Mouse (Mus musculus) gastrocnemius, postnatal 14 days (tissue): ENCODE results near the gene Fzd2. TPM values are rescaled to one million over a fixed set of nuclear protein-coding genes. Genes with fewer than 3 reads are reported as not detected.
"Not testable (repeated sequence)": the region's sequence is repeated elsewhere in the genome, so short reads cannot be mapped to it uniquely, and the experiment has no call there.

Experiments used
- DNase-seq: peaks from one replicate; pipeline ENCODE4 v3.0.0; 2021; ENCODE audit warnings: mixed read lengths
- intact Hi-C: fragments of 180-260 bp; cut with DNase I; formaldehyde crosslinking; loops from one replicate; pipeline ENCODE4 v1.15.1; 2025; ENCODE audit warnings: low total_unique reads
- long read RNA-seq, 2 experiments: library from polyadenylated mRNA; stranded (forward); transcript quantifications; one replicate each; pipeline ENCODE4 v2.0.0; 2021
- total RNA-seq, 2 experiments: library from RNA; stranded (reverse); gene quantifications; 2 replicates each; pipeline ENCODE4 v1.2.3; 2021

Gene Fzd2
- total RNA-seq = 1 to 10 TPM; 3.6 to 7.3 TPM
- long read RNA-seq, experiment 1, partial matches to known transcripts = 0 of 2 reads
- long read RNA-seq, experiment 1, other reads (novel, unspliced or antisense) = 0 of 2 reads
- long read RNA-seq, experiment 2, transcript Fzd2-201 (1 exons, 3,663 nt) = major isoform, 9 of 9 reads
- long read RNA-seq, experiment 2, partial matches to known transcripts = 0 of 9 reads
- long read RNA-seq, experiment 2, other reads (novel, unspliced or antisense) = 0 of 9 reads

DNA sequence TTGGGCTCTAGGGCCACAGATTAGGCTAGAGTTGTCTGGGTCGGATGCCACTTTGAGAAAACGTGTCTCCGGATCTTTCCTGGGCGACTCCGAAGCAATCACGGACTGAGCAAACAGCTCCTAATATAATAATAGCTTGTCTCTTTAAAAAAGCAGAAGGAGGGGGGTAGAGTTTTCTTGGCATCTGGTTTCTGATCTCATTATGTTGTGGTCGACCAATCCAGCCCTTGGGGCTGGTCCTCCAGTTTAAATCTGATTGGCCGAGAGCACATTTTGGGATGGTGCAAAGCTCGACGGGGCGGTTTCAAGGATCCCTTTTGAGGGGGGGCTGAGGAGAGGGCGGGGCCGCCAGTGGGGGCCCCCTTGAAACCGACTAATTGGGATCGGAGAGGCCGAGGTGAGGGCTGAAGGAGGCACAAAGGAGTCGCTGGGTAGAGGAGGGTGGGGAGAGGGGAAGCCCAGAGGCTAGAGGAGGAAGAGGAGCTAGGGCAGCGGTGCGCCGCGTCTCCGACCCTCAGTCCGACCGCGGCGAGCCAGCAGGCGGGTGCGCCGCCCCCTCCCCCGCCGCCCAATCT is at the start of gene Fzd2:
TSS of gene Fzd2 (plus strand) at position 387 of the 575 bp plus-strand sequence.
- DNase-seq = peak; percentile 86
- intact Hi-C loops = no loop called here

DNA sequence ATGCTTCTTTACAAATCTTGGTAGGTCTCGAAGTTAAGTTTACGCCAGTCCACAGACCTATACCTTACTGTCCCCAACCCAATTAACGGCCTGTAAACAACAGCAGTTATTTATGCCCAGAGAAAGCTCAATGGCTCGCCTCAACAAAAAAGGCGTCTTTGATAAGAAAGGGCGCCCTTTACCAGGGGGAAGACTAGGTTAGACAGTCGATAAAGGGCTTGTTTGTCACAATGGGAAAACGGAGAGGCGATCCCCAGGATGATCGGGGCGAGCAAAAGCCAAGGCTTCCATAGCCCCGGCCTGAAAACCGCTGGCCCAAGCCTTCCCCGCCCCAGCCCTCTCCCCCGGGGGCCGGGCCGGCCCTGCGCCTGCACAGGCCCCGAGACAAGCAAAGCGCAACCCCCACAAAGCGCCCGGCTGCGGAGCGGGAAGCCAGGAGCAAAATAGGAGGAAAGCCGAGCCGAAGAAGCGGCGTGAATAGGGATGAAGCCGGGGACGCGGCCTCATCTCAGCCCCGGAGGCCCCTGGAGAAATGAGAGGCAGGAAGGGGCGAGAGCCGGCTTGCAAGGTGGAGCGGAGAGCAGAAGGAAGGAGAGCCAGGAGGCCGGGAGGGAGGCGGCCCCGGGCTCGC is 48.7 kb upstream of the Fzd2 start:
- DNase-seq = peak; percentile 50
- intact Hi-C loops = no loop called here

DNA sequence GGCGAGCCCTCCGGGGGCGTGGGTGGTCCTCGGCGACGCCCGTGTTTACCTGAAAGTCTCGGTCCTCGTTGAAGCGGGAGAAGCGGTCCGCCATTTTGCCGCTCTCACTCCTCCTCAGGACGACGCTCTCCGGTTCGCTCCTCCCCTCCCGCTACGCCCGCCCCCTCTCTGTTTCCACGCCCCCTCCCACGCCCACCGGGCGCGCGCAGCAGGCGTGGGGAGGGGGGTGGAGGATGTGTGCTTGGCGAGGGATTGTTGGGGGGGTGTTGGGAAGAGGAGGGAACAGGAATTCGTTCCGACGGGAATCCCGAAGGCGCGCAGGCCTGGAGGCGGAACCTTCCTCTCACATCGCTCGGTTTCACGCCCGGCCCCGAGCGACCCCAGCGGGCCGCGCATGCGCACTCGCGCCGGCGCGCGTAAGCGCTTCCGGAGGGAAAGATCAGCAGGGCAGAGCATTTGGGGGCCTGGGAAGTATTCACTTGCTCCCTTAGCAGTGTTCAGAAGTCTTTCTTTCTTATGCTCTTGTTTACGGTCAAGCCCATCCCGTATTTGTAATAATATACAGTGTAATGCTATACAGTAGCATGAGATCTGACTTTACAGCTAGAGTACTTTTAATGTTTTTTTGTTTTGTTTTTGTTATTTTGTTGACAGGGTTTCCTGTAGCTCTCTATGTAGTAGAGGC is 48.0 kb upstream of the Fzd2 start, which contains the start of gene Gpatch8:
TSS of gene Gpatch8 (minus strand) at position 362 of the 685 bp plus-strand sequence.
- peak; percentile 96 for DNase-seq
- intact Hi-C loops = no loop called here

DNA sequence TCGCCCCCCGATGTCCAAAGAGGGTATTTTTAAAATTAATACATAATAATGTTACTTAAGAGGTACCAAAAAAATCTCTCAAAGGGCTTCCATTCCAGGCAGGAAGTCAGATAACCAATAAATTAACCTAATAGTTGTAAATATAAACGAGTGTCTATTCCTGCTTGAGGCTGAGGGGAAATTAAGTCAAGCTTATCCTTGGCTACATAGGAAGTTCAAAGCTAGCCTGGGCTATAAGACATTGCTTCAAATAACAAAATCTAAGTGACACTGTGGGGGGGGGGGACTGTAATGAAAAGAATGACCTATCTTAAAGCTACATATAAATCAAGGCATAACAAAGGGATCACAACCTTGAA is 47.5 kb upstream of the Fzd2 start:
- no peak for DNase-seq
- intact Hi-C loops = no loop called here

DNA sequence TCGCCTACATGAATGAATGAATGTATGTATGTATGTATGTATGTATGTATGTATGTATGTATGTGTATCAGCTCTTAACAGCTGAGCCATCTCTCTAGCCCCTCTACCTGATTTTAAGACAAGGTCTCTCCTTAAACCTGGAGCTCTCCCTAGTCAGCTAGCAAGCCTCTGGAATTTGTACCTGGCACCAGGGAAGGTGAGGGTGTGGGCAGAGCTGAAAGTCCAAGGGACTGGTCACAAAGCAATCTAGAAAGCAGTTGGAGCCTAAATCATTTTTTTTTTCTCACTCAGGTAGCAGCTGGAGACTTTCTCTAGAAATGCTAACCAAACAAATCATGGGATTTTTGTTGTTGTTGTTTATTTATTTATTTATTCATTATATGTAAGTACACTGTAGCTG is 46.8 kb upstream of the Fzd2 start:
- intact Hi-C loops = no loop called here
- DNase-seq = no peak

DNA sequence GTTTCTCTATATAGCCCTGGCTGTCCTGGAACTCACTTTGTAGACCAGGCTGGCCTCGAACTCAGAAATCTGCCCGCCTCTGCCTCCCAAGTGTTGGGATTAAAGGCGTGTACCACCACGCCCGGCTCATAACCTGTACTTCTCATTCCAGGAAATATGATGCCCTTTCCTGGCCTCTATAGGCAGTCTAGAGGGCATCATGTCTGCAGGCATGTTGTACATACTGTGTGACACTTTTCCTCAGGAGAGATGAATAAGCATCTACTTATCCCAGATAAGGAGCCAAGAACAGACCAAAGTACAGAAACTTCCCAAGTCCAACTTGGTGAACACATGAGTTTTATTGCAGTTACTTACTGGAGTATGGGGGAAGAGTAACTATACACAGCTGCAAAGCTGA is 45.5 kb upstream of the Fzd2 start:
- intact Hi-C loops = no loop called here
- DNase-seq = no peak

DNA sequence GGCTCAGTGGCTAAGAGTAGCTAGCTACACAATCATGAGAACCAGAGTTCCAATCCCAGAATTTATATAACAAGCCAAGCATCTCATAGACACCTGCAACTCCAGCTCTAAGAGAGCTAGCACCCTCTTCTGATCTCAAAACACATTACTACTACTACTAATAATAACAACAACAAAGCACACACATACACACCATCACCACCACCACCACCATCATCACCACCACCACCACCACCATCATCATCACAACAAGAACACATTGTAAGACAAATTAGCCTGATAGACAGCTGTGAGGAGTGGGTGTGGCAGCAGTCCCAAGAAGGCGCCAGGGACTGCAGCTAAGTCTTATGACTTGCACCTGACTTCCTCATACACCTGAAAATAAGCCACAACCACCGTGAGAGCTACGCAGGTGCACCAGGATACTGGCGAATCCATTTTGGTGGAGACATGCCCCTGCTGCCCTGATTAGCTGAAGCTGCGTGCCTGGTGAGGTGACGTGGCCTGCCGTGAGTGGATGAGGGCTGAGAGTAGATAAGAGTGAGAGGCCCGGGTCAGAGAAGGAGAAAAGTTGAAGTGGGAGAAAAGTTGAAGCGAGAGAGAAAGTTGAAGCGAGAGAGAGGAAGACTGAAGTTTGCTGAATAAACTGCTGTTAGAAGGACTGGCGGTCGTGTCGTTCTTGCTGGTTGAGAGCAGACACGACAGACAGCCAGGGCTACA is 39.1 kb upstream of the Fzd2 start:
- DNase-seq, intact Hi-C loops: not testable (repeated sequence)

DNA sequence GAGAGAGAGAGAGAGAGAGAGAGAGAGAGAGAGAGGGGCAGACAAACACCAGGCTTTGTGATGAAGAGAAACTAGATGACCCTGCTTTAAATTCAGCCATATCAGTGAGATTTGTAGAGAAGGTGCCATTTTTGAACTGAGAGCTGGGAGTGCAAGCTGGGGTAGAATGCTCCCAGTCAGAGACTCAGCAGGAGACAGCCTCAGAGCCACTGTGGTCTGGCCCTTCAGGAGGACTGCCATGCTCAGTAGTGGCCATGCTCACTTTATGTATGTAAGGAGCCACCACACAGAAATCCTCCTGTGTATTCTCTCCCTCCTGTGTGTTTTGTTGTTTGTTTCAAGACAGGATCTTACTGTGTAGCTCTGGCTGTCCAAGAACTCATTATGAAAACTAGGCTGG is 38.5 kb upstream of the Fzd2 start:
- no peak for DNase-seq
- intact Hi-C loops = no loop called here

DNA sequence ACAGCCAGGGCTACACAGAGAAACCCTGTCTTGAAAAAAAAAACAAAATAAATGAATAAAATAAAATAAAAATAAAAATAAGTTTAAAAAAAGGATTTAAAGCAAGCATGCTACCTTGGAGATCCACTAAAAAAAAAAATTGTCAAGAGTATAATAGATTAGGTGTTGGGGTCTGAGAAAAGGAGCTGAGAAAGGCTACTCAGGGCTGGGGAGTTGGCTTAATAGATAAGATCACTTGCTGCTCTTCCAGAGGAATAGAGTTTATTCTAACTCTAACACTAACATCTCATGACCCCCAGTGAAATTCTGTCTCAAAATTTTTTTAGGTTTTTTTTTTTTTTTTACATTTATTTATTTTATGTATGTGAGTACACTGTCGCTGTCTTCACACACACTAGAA is 37.9 kb upstream of the Fzd2 start:
- DNase-seq = no peak
- intact Hi-C loops = no loop called here

DNA sequence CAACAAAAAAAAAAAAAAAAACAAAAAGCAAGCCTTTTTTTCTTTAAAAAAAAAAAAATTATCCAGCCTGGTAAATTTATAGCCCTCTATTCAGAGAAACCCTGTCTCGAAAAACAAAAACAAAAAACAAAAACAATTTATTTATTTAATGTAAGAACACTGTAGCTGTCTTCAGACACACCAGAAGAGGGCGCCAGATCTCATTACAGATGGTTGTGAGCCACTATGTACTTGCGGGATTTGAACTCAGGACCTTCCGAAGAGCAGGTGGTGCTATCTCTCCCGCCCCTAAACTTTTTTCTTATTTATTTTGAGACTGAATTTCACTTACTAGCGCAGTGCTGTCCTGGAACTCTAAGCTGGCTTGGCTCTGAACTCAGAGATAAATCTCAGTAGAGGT is 37.0 kb upstream of the Fzd2 start:
- intact Hi-C loops = no loop called here
- no peak for DNase-seq

DNA sequence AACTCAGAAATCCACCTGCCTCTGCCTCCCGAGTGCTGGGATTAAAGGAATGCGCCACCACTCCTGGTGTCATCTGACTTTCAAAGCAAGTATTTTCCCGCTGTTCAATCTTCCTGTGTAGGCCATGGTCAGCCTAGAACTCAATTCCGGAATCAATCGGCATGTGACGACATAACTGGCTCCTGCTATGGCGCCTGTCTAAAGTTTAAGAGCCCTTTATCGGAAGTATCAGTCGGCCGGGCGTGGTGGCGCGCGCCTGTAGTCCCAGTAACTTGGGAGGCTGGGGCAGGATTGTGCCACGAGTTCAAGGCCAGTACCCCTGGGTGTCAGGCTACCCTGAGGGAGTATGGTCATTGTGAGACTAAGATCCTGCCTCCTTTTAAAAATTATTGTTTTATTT is 36.5 kb upstream of the Fzd2 start:
- DNase-seq = no peak
- intact Hi-C loops = no loop called here

DNA sequence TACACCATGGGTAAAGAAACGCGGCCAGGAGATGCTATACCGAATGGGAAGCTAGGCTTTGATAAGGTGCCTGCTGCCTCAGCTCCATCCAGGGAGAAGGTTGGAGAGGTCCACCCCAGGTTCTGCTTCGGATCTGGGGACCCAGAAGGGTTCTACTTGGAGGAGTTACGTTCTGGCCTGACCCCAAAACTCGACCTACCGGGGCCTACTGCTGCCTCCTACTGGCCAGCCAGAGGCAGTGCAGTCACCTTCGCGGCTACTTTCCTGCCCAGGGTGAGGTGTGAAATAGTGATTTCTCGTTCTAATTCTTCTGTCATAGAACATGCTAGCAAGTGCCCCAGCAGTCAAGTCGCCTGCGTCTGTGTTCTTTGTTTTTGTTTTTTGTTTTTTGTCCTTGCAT is 36.0 kb upstream of the Fzd2 start:
- no peak for DNase-seq
- intact Hi-C loops = no loop called here

DNA sequence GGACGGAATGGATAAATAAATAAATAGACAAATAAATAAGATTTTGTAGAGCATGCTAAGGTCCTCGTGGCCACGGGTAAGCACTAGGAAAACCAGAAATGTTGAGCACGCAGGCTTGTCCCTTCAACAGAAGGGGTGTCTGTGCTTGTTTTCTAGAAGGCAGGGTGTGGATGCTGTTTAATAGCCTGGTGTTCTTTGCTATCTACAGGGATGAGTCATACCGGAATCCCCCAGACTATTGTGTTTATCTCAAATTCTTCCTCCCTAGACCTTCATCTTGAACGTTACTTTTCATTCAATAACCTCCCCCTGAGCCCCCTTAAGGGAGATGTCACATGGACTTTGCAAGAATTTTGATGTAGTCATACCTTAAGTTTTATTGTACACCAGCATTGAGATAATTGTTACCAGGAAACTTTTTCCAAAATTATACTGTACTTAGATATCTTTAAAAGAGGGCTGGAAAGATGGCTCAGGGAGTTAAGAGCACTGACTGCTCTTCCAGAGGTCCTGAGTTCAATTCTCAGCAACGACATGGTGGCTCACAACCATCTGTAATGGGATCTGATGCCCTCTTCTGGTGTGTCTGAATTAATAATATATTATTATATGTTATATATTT is 35.3 kb upstream of the Fzd2 start:
- no peak for DNase-seq
- intact Hi-C loops = no loop called here

DNA sequence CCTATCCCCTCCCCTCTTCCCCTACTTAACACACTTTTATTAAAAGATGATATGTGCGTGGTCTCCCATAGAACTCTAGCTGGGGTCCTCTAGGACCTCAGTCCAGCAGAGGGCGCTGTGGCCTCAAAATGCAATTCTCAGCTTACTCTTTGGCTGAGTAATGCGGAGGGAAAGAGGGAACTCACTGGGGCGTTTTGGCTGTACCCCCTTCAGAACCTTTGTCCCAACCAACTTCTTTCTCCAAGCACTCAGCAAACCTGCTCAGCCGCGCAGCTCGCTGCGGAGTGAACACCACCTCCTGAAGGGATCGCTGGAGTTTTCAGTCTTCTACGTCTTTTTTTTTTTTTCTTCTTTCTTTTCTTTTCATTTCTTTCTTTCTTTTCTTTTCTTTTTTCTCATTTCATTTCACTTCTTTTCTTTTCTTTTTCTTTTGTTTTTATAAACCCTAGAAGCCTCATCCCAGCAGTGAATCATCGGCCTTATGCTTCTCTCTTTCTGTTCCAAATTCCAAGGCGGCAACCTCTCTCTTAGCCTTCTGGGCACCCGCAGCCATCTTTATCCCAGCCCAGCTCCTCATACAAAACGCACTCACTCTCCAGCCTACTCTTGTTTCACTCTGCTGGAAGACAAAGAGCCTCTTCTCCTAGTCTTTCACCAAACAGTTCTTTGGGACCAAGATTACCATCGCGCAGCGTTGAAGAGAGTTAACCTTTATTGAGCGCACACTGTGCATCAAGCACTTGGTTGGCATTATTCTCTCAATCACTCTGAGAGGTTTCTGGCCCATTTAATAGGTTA is 31.1 kb upstream of the Fzd2 start:
- peak; percentile 87 for DNase-seq

DNA sequence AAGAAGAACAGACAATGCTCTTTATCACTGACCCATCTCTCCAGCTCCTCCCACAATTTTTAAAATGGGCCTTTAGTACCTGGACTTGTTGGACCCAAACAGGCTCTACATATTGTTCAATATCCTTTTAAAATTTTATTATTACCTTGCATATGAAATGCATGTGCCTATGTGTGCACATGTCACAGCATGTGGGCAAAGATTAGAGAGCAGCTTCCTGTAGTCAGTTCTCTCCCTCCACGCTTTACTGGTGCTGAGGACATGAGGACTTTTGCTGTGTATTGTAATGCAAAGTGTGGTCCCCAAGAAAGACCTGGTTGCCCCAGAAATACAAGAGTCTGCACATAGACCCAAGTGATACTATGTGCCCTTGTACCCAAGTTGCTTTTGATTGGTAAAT is 29.2 kb upstream of the Fzd2 start:
- no peak for DNase-seq
- intact Hi-C loops = loop anchor here (5.0 kb wide), 2 partner anchors 77 to 88 kb away; no protein-coding TSS in a partner anchor

More for the DNA sequence above, 31.1 kb upstream of the Fzd2 start:
- intact Hi-C loops = no loop called here

DNA sequence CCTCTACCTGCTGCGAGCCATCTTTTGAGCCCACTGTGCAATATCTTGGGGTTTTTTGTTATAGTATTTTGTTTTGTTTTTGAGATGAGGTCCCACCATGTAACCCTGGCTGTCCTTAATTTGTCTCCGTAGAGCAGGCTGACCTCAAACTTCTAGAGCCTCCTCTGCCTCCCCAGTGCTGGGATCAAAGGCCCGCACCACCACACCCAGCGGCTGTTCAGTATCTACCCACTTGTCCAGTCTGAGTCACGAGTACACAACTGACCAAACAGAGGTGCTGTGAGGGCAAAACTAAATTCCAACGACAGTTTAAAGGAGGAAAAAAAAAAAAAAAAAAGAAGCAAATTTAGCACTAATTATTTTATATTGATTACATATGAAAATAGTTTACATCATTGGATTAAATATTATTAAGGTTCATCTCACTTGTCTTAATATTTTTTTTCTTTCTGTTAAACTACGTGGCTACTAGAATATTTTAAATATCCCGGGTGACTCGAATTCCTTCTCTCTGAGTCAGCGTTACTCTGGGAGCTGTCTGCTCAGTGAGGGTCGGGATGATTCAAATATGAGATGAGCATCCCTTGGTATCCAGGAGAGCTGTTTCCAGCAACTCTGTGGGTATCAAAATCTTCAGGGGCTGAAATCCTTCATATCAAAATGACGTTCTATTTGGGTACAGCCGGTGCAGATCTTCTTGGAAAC is 28.0 kb upstream of the Fzd2 start:
- DNase-seq = no peak
- intact Hi-C loops = loop anchor here (5.0 kb wide), 2 partner anchors 76 to 89 kb away; no protein-coding TSS in a partner anchor

DNA sequence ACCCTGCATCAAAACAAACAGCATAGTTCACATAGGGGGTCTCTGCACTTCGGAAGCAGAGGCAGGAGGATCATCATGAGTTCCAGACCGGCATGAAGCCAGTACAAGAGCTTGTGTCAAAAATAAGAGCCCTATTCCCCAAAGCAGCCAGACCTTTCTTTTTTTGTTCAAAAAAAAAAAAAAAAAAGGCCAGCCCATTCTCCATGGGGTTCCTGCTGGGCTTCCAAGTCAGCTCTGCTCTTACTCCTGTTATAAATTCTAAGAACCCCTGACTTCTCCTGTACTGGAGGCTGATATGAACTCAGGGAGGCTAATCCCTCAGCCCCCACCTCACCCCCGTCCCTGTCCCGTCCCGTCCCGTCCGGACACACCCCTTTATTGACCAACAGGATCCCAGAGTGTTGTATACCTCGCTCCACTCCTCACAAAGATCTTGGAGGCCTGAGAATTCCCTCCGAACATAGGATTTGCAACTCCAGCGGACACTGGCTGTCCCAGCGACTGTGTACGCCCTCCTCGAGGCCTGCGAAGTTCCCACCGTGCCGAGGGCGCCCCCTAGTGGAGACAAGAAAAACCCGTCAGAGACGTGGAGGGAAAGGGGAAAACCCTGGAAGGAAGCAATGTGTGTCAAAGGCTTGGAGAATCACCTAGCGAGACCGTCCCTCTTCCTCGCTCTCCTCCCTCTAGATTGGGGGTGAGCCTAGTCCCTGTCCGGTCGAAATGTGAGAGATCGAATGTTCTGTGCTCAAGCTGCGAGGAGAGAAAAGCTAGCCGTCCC is 25.7 kb upstream of the Fzd2 start:
- intact Hi-C loops = loop anchor here (5.0 kb wide), 2 partner anchors 74 to 91 kb away; no protein-coding TSS in a partner anchor
- DNase-seq = peak; percentile 88
